Mouse (Mus musculus): Measurements from ENCODE around the gene Taar5. TPM values are rescaled to one million over a fixed set of nuclear protein-coding genes. Genes with fewer than 3 reads are reported as not detected.

Taar5 gene
- polyA plus RNA-seq, 1 experiment from 2014 or later, result not detected

GRCm38 (mm10) chr10:23949508-23950005, 20.9 kb upstream of the Taar5 start, which contains the start of gene Taar3:
Gene Taar3, plus strand, starts transcription at chr10:23949558.
- Histone ChIP-seq H3K4me2 (replicated peaks; ENCODE audit: low read depth, low read length) (no peak within 1 kb of the TSS), H3K27ac (ENCODE audit: low read length) (no peak within 1 kb of the TSS), H3K27me3 (replicated peaks; ENCODE audit: insufficient read depth, low read length) (no peaks in the 10 kb centered on the region), H3K9ac (replicated peaks; ENCODE audit: low read depth) (no peak within 1 kb of the TSS), H3K36me3 (ENCODE audit: insufficient read depth, low read length) (no peaks in the 10 kb centered on the region), H3K9me3 (ENCODE audit: low read length) (no peaks in the 10 kb centered on the region), H3K4me1 (ENCODE audit: insufficient read depth, low read depth, low read length) (no peaks in the 10 kb centered on the region), H3K4me3 (ENCODE audit: low read depth, low read length) (no peak within 1 kb of the TSS)
- TF ChIP-seq CTCF (IDR thresholded peaks at IDR 0.05) (no peak), EP300 (IDR thresholded peaks at IDR 0.05) (no peak)
- ATAC-seq (no peak), DNase-seq (ENCODE audit: low spot score) (no peak)
- 87% methylated on average over 16 of the region's 16 CpGs for WGBS

- DNase-seq (ENCODE audit: low spot score) (no peak), ATAC-seq (no peak)
- Histone ChIP-seq H3K36me3 (ENCODE audit: insufficient read depth, low read length) (no peaks in the 10 kb centered on the region), H3K9me3 (ENCODE audit: low read length) (no peaks in the 10 kb centered on the region), H3K4me3 (ENCODE audit: low read depth, low read length) (no peak overlapping the region), H3K4me2 (replicated peaks; ENCODE audit: low read depth, low read length) (no peak overlapping the region), H3K27me3 (replicated peaks; ENCODE audit: insufficient read depth, low read length) (no peaks in the 10 kb centered on the region), H3K27ac (ENCODE audit: low read length) (no peak overlapping the region), H3K4me1 (ENCODE audit: insufficient read depth, low read depth, low read length) (no peaks in the 10 kb centered on the region), H3K9ac (replicated peaks; ENCODE audit: low read depth) (no peak overlapping the region)
- TF ChIP-seq CTCF (IDR thresholded peaks at IDR 0.05), result no peak
- TF ChIP-seq EP300 (IDR thresholded peaks at IDR 0.05), result no peak
- 76% methylated on average over 6 of the region's 6 CpGs for whole genome bisulfite sequencing
Measured at GRCm38 (mm10) chr10:23951714-23952113, 18.8 kb upstream of the Taar5 start.

GRCm38 (mm10) chr10:23959071-23959470, 11.4 kb upstream of the Taar5 start:
- Histone ChIP-seq H3K4me2 (replicated peaks; ENCODE audit: low read depth, low read length) (no peak overlapping the region), H3K27ac (ENCODE audit: low read length) (no peak overlapping the region), H3K4me3 (ENCODE audit: low read depth, low read length) (no peak overlapping the region), H3K9me3 (ENCODE audit: low read length) (no peaks in the 10 kb centered on the region), H3K27me3 (replicated peaks; ENCODE audit: insufficient read depth, low read length) (no peaks in the 10 kb centered on the region), H3K4me1 (ENCODE audit: insufficient read depth, low read depth, low read length) (no peaks in the 10 kb centered on the region), H3K9ac (replicated peaks; ENCODE audit: low read depth) (no peak overlapping the region), H3K36me3 (ENCODE audit: insufficient read depth, low read length) (no peaks in the 10 kb centered on the region)
- no peak for ATAC-seq
- no peak for DNase-seq (ENCODE audit: low spot score)
- 36% methylated on average over 3 of the region's 3 CpGs for WGBS
- TF ChIP-seq EP300 (IDR thresholded peaks at IDR 0.05), result no peak
- TF ChIP-seq CTCF (IDR thresholded peaks at IDR 0.05), result no peak

- Histone ChIP-seq H3K27ac (ENCODE audit: low read length) (no peak within 1 kb of the TSS), H3K4me1 (ENCODE audit: insufficient read depth, low read depth, low read length) (no peaks in the 10 kb centered on the region), H3K36me3 (ENCODE audit: insufficient read depth, low read length) (no peaks in the 10 kb centered on the region), H3K9me3 (ENCODE audit: low read length) (no peaks in the 10 kb centered on the region), H3K4me3 (ENCODE audit: low read depth, low read length) (no peak within 1 kb of the TSS), H3K4me2 (replicated peaks; ENCODE audit: low read depth, low read length) (no peak within 1 kb of the TSS), H3K9ac (replicated peaks; ENCODE audit: low read depth) (no peak within 1 kb of the TSS), H3K27me3 (replicated peaks; ENCODE audit: insufficient read depth, low read length) (no peaks in the 10 kb centered on the region)
- DNase-seq (ENCODE audit: low spot score), result no peak
- no peak for ATAC-seq
- WGBS, result 93% methylated on average over 13 of the region's 13 CpGs
- TF ChIP-seq EP300 (IDR thresholded peaks at IDR 0.05) (no peak), CTCF (IDR thresholded peaks at IDR 0.05) (no peak)
Measured at GRCm38 (mm10) chr10:23960444-23960915, 10.0 kb upstream of the Taar5 start, which contains the start of gene Taar4. Gene Taar4, plus strand, starts transcription at chr10:23960494.

GRCm38 (mm10) chr10:23963444-23963843, 7.1 kb upstream of the Taar5 start:
- ATAC-seq (no peak), DNase-seq (ENCODE audit: low spot score) (no peak)
- 29% methylated on average over 3 of the region's 3 CpGs for WGBS
- Histone ChIP-seq H3K27ac (ENCODE audit: low read length) (no peak overlapping the region), H3K4me2 (replicated peaks; ENCODE audit: low read depth, low read length) (no peak overlapping the region), H3K4me1 (ENCODE audit: insufficient read depth, low read depth, low read length) (no peaks in the 10 kb centered on the region), H3K4me3 (ENCODE audit: low read depth, low read length) (no peak overlapping the region), H3K9ac (replicated peaks; ENCODE audit: low read depth) (no peak overlapping the region), H3K9me3 (ENCODE audit: low read length) (no peaks in the 10 kb centered on the region), H3K27me3 (replicated peaks; ENCODE audit: insufficient read depth, low read length) (no peaks in the 10 kb centered on the region), H3K36me3 (ENCODE audit: insufficient read depth, low read length) (no peaks in the 10 kb centered on the region)
- TF ChIP-seq CTCF (IDR thresholded peaks at IDR 0.05) (no peak), EP300 (IDR thresholded peaks at IDR 0.05) (no peak)

GRCm38 (mm10) chr10:23964921-23965610, 5.4 kb upstream of the Taar5 start:
- Histone ChIP-seq H3K4me2 (replicated peaks; ENCODE audit: low read depth, low read length) (no peak overlapping the region), H3K4me3 (ENCODE audit: low read depth, low read length) (no peak overlapping the region), H3K9ac (replicated peaks; ENCODE audit: low read depth) (no peak overlapping the region), H3K36me3 (ENCODE audit: insufficient read depth, low read length) (no peaks in the 10 kb centered on the region), H3K4me1 (ENCODE audit: insufficient read depth, low read depth, low read length) (no peaks in the 10 kb centered on the region), H3K9me3 (ENCODE audit: low read length) (no peaks in the 10 kb centered on the region), H3K27me3 (replicated peaks; ENCODE audit: insufficient read depth, low read length) (no peaks in the 10 kb centered on the region), H3K27ac (ENCODE audit: low read length) (no peak overlapping the region)
- WGBS, result 72% methylated on average over 6 of the region's 6 CpGs
- DNase-seq (ENCODE audit: low spot score), result no peak
- no peak for ATAC-seq
- TF ChIP-seq EP300 (IDR thresholded peaks at IDR 0.05) (no peak), CTCF (IDR thresholded peaks at IDR 0.05) (no peak)

All from lung, postnatal 0 days (tissue).